ENCODE assay signal across 10 mouse cellular contexts in the genomic region with DNA sequence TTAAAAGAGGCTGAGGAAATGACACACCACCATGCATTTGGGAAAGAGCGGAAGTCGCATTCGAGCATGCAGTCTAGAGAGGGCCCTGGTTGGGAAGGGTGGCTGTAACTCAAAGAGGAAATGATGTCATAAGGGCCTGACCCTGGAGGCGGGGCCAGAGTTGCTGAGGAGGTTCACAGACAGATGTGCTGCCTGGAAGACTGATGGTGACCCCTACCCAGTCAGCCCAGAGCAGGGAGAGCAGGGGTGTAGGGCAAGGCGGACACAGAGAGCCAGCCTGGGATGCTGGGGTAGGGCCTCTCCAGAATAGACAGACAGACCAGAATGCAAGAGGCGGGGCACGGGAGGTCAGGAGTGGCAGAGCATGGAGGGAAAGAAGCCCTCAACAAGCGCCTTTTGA.
DNase-seq lines count a peak whose midpoint lies in the region; ATAC-seq and TF ChIP-seq lines count a peak whose summit lies in the region.
"Had no signal": no experiment of that assay in that cellular context is flagged by ENCODE, and none has a peak within 500 bp of the region (broad histone marks: within the 10 kb centered on the region; RNA-seq: fewer than 3 reads in every experiment).

No protein-coding gene starts in this region.

- WGBS in kidney, adult 2 months = 70% methylated on average over 8 of the region's 8 CpGs
- WGBS in embryonic facial prominence, embryonic 11.5 days = 81% methylated on average over 8 of the region's 8 CpGs
- 66% methylated on average over 8 of the region's 8 CpGs for WGBS in limb, embryonic 13.5 days

- H3K9me3 ChIP-seq in embryonic facial prominence, embryonic 11.5 days (replicated peaks; ENCODE audit: control insufficient read depth, low read length) = no peaks in the 10 kb centered on the region
- no peaks in the 10 kb centered on the region for H3K9me3 ChIP-seq in limb, embryonic 13.5 days

- H3K27ac ChIP-seq in kidney, adult 2 months (ENCODE audit: insufficient read depth, low read depth, low read length) = no peak overlapping the region
- no peak overlapping the region for H3K27ac ChIP-seq in embryonic facial prominence, embryonic 11.5 days (replicated peaks; ENCODE audit: low read depth, low read length)
- peak overlapping the region; percentile 69; the same call in 1 of the 2 replicates for H3K27ac ChIP-seq in limb, embryonic 13.5 days
- H3K27ac ChIP-seq: heart, adult 2 months had no signal

- H3K4me1 ChIP-seq in kidney, adult 2 months (ENCODE audit: control insufficient read depth, insufficient read depth, low read length) = no peaks in the 10 kb centered on the region
- H3K4me1 ChIP-seq in embryonic facial prominence, embryonic 11.5 days (ENCODE audit: control insufficient read depth, insufficient read depth, low read length) = peaks cover 2% of the 10 kb centered on the region
- H3K4me1 ChIP-seq in limb, embryonic 13.5 days = peaks cover 23% of the 10 kb centered on the region

- peak; percentile 81 for ATAC-seq in embryonic facial prominence, embryonic 11.5 days (replicated peaks; ENCODE audit: insufficient number of reproducible peaks, low FRiP score, low TSS enrichment, low read depth)
- 0 out of 2 replicates have a peak, but pooled peaks have one; percentile 43 for ATAC-seq in limb, embryonic 13.5 days (ENCODE audit: low FRiP score, low read depth)
- ATAC-seq in monocyte, adult 5-6 weeks (replicated peaks; ENCODE audit: insufficient number of reproducible peaks, low FRiP score, low TSS enrichment, poor library complexity, severe bottlenecking) = no peak

- no peak overlapping the region for H3K4me3 ChIP-seq in kidney, adult 2 months (ENCODE audit: insufficient read depth, low read depth, low read length)
- no peak overlapping the region for H3K4me3 ChIP-seq in embryonic facial prominence, embryonic 11.5 days (ENCODE audit: low read depth, low read length)
- no peak overlapping the region for H3K4me3 ChIP-seq in limb, embryonic 13.5 days
- H3K4me3 ChIP-seq: heart, adult 2 months had no signal

- H3K36me3 ChIP-seq in kidney, adult 2 months (ENCODE audit: control insufficient read depth, insufficient read depth, low read length) = no peaks in the 10 kb centered on the region
- H3K36me3 ChIP-seq in embryonic facial prominence, embryonic 11.5 days (replicated peaks; ENCODE audit: control insufficient read depth, insufficient read depth, low read depth, low read length) = no peaks in the 10 kb centered on the region
- no peaks in the 10 kb centered on the region for H3K36me3 ChIP-seq in limb, embryonic 13.5 days

- H3K27me3 ChIP-seq in kidney, adult 2 months (replicated peaks; ENCODE audit: control insufficient read depth, insufficient read depth, low read length) = no peaks in the 10 kb centered on the region
- H3K27me3 ChIP-seq in embryonic facial prominence, embryonic 11.5 days (ENCODE audit: control insufficient read depth, insufficient read depth, low read length) = no peaks in the 10 kb centered on the region
- no peaks in the 10 kb centered on the region for H3K27me3 ChIP-seq in limb, embryonic 13.5 days
- H3K27me3 ChIP-seq: CH12.LX had no signal

- H3K9ac ChIP-seq in embryonic facial prominence, embryonic 11.5 days (replicated peaks; ENCODE audit: low read length) = no peak overlapping the region
- no peak overlapping the region for H3K9ac ChIP-seq in limb, embryonic 13.5 days

- TF ChIP-seq POLR2A in kidney, adult 2 months (IDR thresholded peaks at IDR 0.05; ENCODE audit: low read depth, low read length) = no peak

- peak; percentile 20 for DNase-seq in kidney, adult 2 months
- no peak for DNase-seq in kidney, adult 11 months
- DNase-seq in ES-CJ7 (ENCODE audit: low read depth, low spot score) = peak; percentile 44
- DNase-seq in embryonic facial prominence, embryonic 11.5 days (ENCODE audit: low spot score) = peak; percentile 27
- DNase-seq in urinary bladder, postnatal 4 days (ENCODE audit: low spot score in 2 of 2) = no peak
- no peak for DNase-seq in natural killer cell, adult 2 months (ENCODE audit: low spot score in 2 of 2)
- DNase-seq: heart, adult 2 months had no signal

- no peak overlapping the region for H3K4me2 ChIP-seq in embryonic facial prominence, embryonic 11.5 days (ENCODE audit: low read depth, low read length)
- peak overlapping the region; percentile 38 for H3K4me2 ChIP-seq in limb, embryonic 13.5 days (replicated peaks)

- no peak for TF ChIP-seq CTCF in kidney, adult 2 months (conservative IDR thresholded peaks at IDR 0.05; ENCODE audit: insufficient read depth, insufficient read length, low read depth, low read length)

Comparison
In these comparisons a context has a peak if more than half of its experiments do, and no peak if none do; other contexts are left out.
1. DNase-seq: peak in kidney, adult 2 months (single experiment), ES-CJ7 (single experiment) and embryonic facial prominence, embryonic 11.5 days (single experiment); none in kidney, adult 11 months (single experiment), urinary bladder, postnatal 4 days (0 of 2) and natural killer cell, adult 2 months (0 of 2).